Mouse (Mus musculus): Measurements from ENCODE around the gene Ranbp10. TPM values are rescaled to one million over a fixed set of nuclear protein-coding genes. Genes with fewer than 3 reads are reported as not detected.
"Not testable (repeated sequence)": the region's sequence is repeated elsewhere in the genome, so short reads cannot be mapped to it uniquely, and the experiment has no call there.

Ranbp10 gene
- polyA plus RNA-seq, 1 experiment from 2014 or later: 8.1 TPM

- 77% methylated on average over 2 of the region's 2 CpGs for WGBS
- not testable (repeated sequence) for H3K9me3 ChIP-seq (replicated peaks); H3K36me3 ChIP-seq; H3K9ac ChIP-seq; H3K4me2 ChIP-seq; ATAC-seq (replicated peaks; ENCODE audit: insufficient number of reproducible peaks, insufficient read depth, low FRiP score, low read depth); H3K4me3 ChIP-seq; H3K27ac ChIP-seq; H3K27me3 ChIP-seq; H3K4me1 ChIP-seq (replicated peaks)
These were observed 6.6 kb upstream of the Ranbp10 start for GRCm38 (mm10) chr8:105833740-105834139.

- H3K4me3 ChIP-seq: peak overlapping the region; percentile 87
- H3K9me3 ChIP-seq (replicated peaks): no peaks in the 10 kb centered on the region
- peak overlapping the region; percentile 84 for H3K9ac ChIP-seq
- WGBS: 5% methylated on average over 4 of the region's 4 CpGs
- H3K27me3 ChIP-seq: no peaks in the 10 kb centered on the region
- H3K4me2 ChIP-seq: peak overlapping the region; percentile 84
- H3K27ac ChIP-seq: peak overlapping the region; percentile 75
- no peak for ATAC-seq (replicated peaks; ENCODE audit: insufficient number of reproducible peaks, insufficient read depth, low FRiP score, low read depth)
- H3K36me3 ChIP-seq: peaks cover 23% of the 10 kb centered on the region
- peaks cover 19% of the 10 kb centered on the region for H3K4me1 ChIP-seq (replicated peaks)
These were observed 771 bp downstream of the Ranbp10 start for GRCm38 (mm10) chr8:105826379-105826778.

- peak overlapping the region; percentile 87 for H3K4me3 ChIP-seq
- H3K27me3 ChIP-seq: no peaks in the 10 kb centered on the region
- H3K9me3 ChIP-seq (replicated peaks): no peaks in the 10 kb centered on the region
- H3K36me3 ChIP-seq: peaks cover 27% of the 10 kb centered on the region
- WGBS: 84% methylated on average over 4 of the region's 4 CpGs
- H3K27ac ChIP-seq: no peak overlapping the region
- H3K4me2 ChIP-seq: peak overlapping the region; percentile 84
- peaks cover 28% of the 10 kb centered on the region for H3K4me1 ChIP-seq (replicated peaks)
- H3K9ac ChIP-seq: peak overlapping the region; percentile 84; the same call in 1 of the 2 replicates
- ATAC-seq (replicated peaks; ENCODE audit: insufficient number of reproducible peaks, insufficient read depth, low FRiP score, low read depth): no peak
These were observed 1.6 kb downstream of the Ranbp10 start for GRCm38 (mm10) chr8:105825506-105825905.

GRCm38 (mm10) chr8:105820925-105821324, 6.2 kb downstream of the Ranbp10 start:
- Histone ChIP-seq H3K36me3 (peaks cover 36% of the 10 kb centered on the region), H3K4me1 (replicated peaks) (peaks cover 20% of the 10 kb centered on the region), H3K4me3 (no peak overlapping the region), H3K9me3 (replicated peaks) (no peaks in the 10 kb centered on the region), H3K4me2 (no peak overlapping the region), H3K27me3 (no peaks in the 10 kb centered on the region), H3K9ac (no peak overlapping the region), H3K27ac (no peak overlapping the region)
- ATAC-seq (replicated peaks; ENCODE audit: insufficient number of reproducible peaks, insufficient read depth, low FRiP score, low read depth): no peak
- WGBS: 79% methylated on average over 1 of the region's 1 CpGs

- no peak overlapping the region for H3K27ac ChIP-seq
- WGBS: 80% methylated on average over 3 of the region's 3 CpGs
- no peak overlapping the region for H3K4me2 ChIP-seq
- H3K4me3 ChIP-seq: no peak overlapping the region
- ATAC-seq (replicated peaks; ENCODE audit: insufficient number of reproducible peaks, insufficient read depth, low FRiP score, low read depth): no peak
- no peak overlapping the region for H3K9ac ChIP-seq
- peaks cover 11% of the 10 kb centered on the region for H3K4me1 ChIP-seq (replicated peaks)
- H3K9me3 ChIP-seq (replicated peaks): no peaks in the 10 kb centered on the region
- H3K36me3 ChIP-seq: peaks cover 33% of the 10 kb centered on the region
- no peaks in the 10 kb centered on the region for H3K27me3 ChIP-seq
These were observed 7.5 kb downstream of the Ranbp10 start for GRCm38 (mm10) chr8:105819659-105820058.

GRCm38 (mm10) chr8:105813241-105813640, 13.9 kb downstream of the Ranbp10 start:
- H3K27me3 ChIP-seq: no peaks in the 10 kb centered on the region
- WGBS: 94% methylated on average over 6 of the region's 6 CpGs
- H3K9me3 ChIP-seq (replicated peaks): no peaks in the 10 kb centered on the region
- no peak overlapping the region for H3K4me3 ChIP-seq
- no peak overlapping the region for H3K27ac ChIP-seq
- no peak overlapping the region for H3K9ac ChIP-seq
- no peak for ATAC-seq (replicated peaks; ENCODE audit: insufficient number of reproducible peaks, insufficient read depth, low FRiP score, low read depth)
- H3K36me3 ChIP-seq: no peaks in the 10 kb centered on the region
- peaks cover 18% of the 10 kb centered on the region for H3K4me1 ChIP-seq (replicated peaks)
- H3K4me2 ChIP-seq: no peak overlapping the region

GRCm38 (mm10) chr8:105812511-105812910, 14.6 kb downstream of the Ranbp10 start:
- no peak overlapping the region for H3K27ac ChIP-seq
- no peak overlapping the region for H3K4me3 ChIP-seq
- no peak overlapping the region for H3K9ac ChIP-seq
- peaks cover 24% of the 10 kb centered on the region for H3K4me1 ChIP-seq (replicated peaks)
- H3K27me3 ChIP-seq: no peaks in the 10 kb centered on the region
- 74% methylated on average over 5 of the region's 5 CpGs for WGBS
- H3K4me2 ChIP-seq: no peak overlapping the region
- H3K36me3 ChIP-seq: no peaks in the 10 kb centered on the region
- no peak for ATAC-seq (replicated peaks; ENCODE audit: insufficient number of reproducible peaks, insufficient read depth, low FRiP score, low read depth)
- H3K9me3 ChIP-seq (replicated peaks): no peaks in the 10 kb centered on the region

GRCm38 (mm10) chr8:105811543-105811942, 15.6 kb downstream of the Ranbp10 start:
- Histone ChIP-seq H3K27ac (no peak overlapping the region), H3K4me1 (replicated peaks) (peaks cover 24% of the 10 kb centered on the region), H3K27me3 (no peaks in the 10 kb centered on the region), H3K9ac (no peak overlapping the region), H3K4me3 (no peak overlapping the region), H3K36me3 (no peaks in the 10 kb centered on the region), H3K4me2 (no peak overlapping the region), H3K9me3 (replicated peaks) (no peaks in the 10 kb centered on the region)
- no peak for ATAC-seq (replicated peaks; ENCODE audit: insufficient number of reproducible peaks, insufficient read depth, low FRiP score, low read depth)
- 64% methylated on average over 3 of the region's 3 CpGs for WGBS

- ATAC-seq (replicated peaks; ENCODE audit: insufficient number of reproducible peaks, insufficient read depth, low FRiP score, low read depth): no peak
- peak overlapping the region; percentile 35; the same call in 1 of the 2 replicates for H3K27ac ChIP-seq
- WGBS: 71% methylated on average over 10 of the region's 10 CpGs
These were observed 16.1 kb downstream of the Ranbp10 start for GRCm38 (mm10) chr8:105811061-105811460.

GRCm38 (mm10) chr8:105810245-105810786, 16.8 kb downstream of the Ranbp10 start:
- no peaks in the 10 kb centered on the region for H3K9me3 ChIP-seq (replicated peaks)
- H3K36me3 ChIP-seq: 0 out of 2 replicates have a peak, but pooled peaks cover under 1% of the 10 kb centered on the region
- H3K4me2 ChIP-seq: no peak overlapping the region
- H3K27me3 ChIP-seq: no peaks in the 10 kb centered on the region
- peaks cover 24% of the 10 kb centered on the region for H3K4me1 ChIP-seq (replicated peaks)
- no peak overlapping the region for H3K4me3 ChIP-seq
- 0 out of 2 replicates have a peak overlapping the region, but pooled peaks have one; percentile 35 for H3K27ac ChIP-seq
- WGBS: 80% methylated on average over 6 of the region's 6 CpGs
- no peak overlapping the region for H3K9ac ChIP-seq
- no peak for ATAC-seq (replicated peaks; ENCODE audit: insufficient number of reproducible peaks, insufficient read depth, low FRiP score, low read depth)

More at GRCm38 (mm10) chr8:105811061-105811460, 16.1 kb downstream of the Ranbp10 start:
- Histone ChIP-seq H3K4me3 (no peak overlapping the region), H3K9me3 (replicated peaks) (no peaks in the 10 kb centered on the region), H3K36me3 (no peaks in the 10 kb centered on the region), H3K4me1 (replicated peaks) (peaks cover 24% of the 10 kb centered on the region), H3K4me2 (no peak overlapping the region), H3K27me3 (no peaks in the 10 kb centered on the region), H3K9ac (no peak overlapping the region)

- Histone ChIP-seq H3K27ac (0 out of 2 replicates have a peak overlapping the region, but pooled peaks have one; percentile 3), H3K4me1 (replicated peaks) (peaks cover 24% of the 10 kb centered on the region), H3K9ac (no peak overlapping the region), H3K36me3 (peaks cover 10% of the 10 kb centered on the region), H3K4me2 (no peak overlapping the region), H3K27me3 (no peaks in the 10 kb centered on the region), H3K9me3 (replicated peaks) (no peaks in the 10 kb centered on the region), H3K4me3 (no peak overlapping the region)
- WGBS: 90% methylated on average over 2 of the region's 2 CpGs
- no peak for ATAC-seq (replicated peaks; ENCODE audit: insufficient number of reproducible peaks, insufficient read depth, low FRiP score, low read depth)
These were observed 18.7 kb downstream of the Ranbp10 start for GRCm38 (mm10) chr8:105808480-105808879.

- peak overlapping the region; percentile 45; the same call in 1 of the 2 replicates for H3K27ac ChIP-seq
- no peak overlapping the region for H3K9ac ChIP-seq
- 73% methylated on average over 5 of the region's 5 CpGs for WGBS
- no peaks in the 10 kb centered on the region for H3K27me3 ChIP-seq
- H3K4me1 ChIP-seq (replicated peaks): peaks cover 24% of the 10 kb centered on the region
- H3K4me2 ChIP-seq: no peak overlapping the region
- no peak; the same call in 1 of the 2 replicates for ATAC-seq (replicated peaks; ENCODE audit: insufficient number of reproducible peaks, insufficient read depth, low FRiP score, low read depth)
- no peak overlapping the region for H3K4me3 ChIP-seq
- peaks cover 10% of the 10 kb centered on the region for H3K36me3 ChIP-seq
- H3K9me3 ChIP-seq (replicated peaks): no peaks in the 10 kb centered on the region
These were observed 19.4 kb downstream of the Ranbp10 start for GRCm38 (mm10) chr8:105807766-105808165.
